Comparison of ENCODE assay signal across 8 mouse cellular contexts in genomic region chr10:60407831-60408230, GRCm38 (mm10). TPM values are rescaled to one million over a fixed set of nuclear protein-coding genes. Genes with fewer than 3 reads are reported as not detected.
DNase-seq lines count a peak whose midpoint lies in the region; ATAC-seq and TF ChIP-seq lines count a peak whose summit lies in the region.

No protein-coding gene starts in this region.

- H3K4me2 ChIP-seq in embryonic facial prominence, embryonic 11.5 days (ENCODE audit: low read depth, low read length), result no peak overlapping the region

- no peak overlapping the region for H3K9ac ChIP-seq in embryonic facial prominence, embryonic 11.5 days (replicated peaks; ENCODE audit: low read length)

- no peaks in the 10 kb centered on the region for H3K4me1 ChIP-seq in embryonic facial prominence, embryonic 11.5 days (ENCODE audit: control insufficient read depth, insufficient read depth, low read length)

- no peaks in the 10 kb centered on the region for H3K9me3 ChIP-seq in embryonic facial prominence, embryonic 11.5 days (replicated peaks; ENCODE audit: control insufficient read depth, low read length)

- ATAC-seq in embryonic facial prominence, embryonic 11.5 days (replicated peaks; ENCODE audit: insufficient number of reproducible peaks, low FRiP score, low TSS enrichment, low read depth), result no peak

- intact Hi-C loops in heart, postnatal 14 days (cut with DNase I), result loop anchor here (2.0 kb wide), 2 partner anchors 61 to 103 kb away; partner anchors contain the start of gene Vsir

- no peak overlapping the region for H3K27ac ChIP-seq in embryonic facial prominence, embryonic 11.5 days (replicated peaks; ENCODE audit: low read depth, low read length)
- no peak overlapping the region for H3K27ac ChIP-seq in layer of hippocampus, adult 2 months

- H3K36me3 ChIP-seq in embryonic facial prominence, embryonic 11.5 days (replicated peaks; ENCODE audit: control insufficient read depth, insufficient read depth, low read depth, low read length), result no peaks in the 10 kb centered on the region

- 3% methylated on average over 5 of the region's 5 CpGs for WGBS in embryonic facial prominence, embryonic 11.5 days

- no peaks in the 10 kb centered on the region for H3K27me3 ChIP-seq in embryonic facial prominence, embryonic 11.5 days (ENCODE audit: control insufficient read depth, insufficient read depth, low read length)

- DNase-seq in CD4-positive, CD25-positive, alpha-beta regulatory T cell, adult 2 months (ENCODE audit: low read depth, low spot score), result peak; percentile 86
- peak; percentile 80 for DNase-seq in adrenal gland, postnatal 10 days
- peak; percentile 72 for DNase-seq in embryonic facial prominence, embryonic 11.5 days (ENCODE audit: low spot score)
- peak; percentile 70 to 80 for DNase-seq in heart, postnatal 14 days
- DNase-seq in layer of hippocampus, adult 2 months (ENCODE audit: low spot score in 2 of 2), result peak; percentile 16 to 69
- peak; percentile 75 for DNase-seq in lung, postnatal 10 days
- peak; percentile 86 for DNase-seq in retina, embryonic 14.5 days (ENCODE audit: low spot score)
- peak; percentile 71 to 74 for DNase-seq in thymus, postnatal 36 days

- peak; percentile 100 for TF ChIP-seq CTCF in layer of hippocampus, adult 2 months (conservative IDR thresholded peaks at IDR 0.05)

- no peak overlapping the region for H3K4me3 ChIP-seq in embryonic facial prominence, embryonic 11.5 days (ENCODE audit: low read depth, low read length)
- no peak overlapping the region for H3K4me3 ChIP-seq in layer of hippocampus, adult 2 months

RNA-seq across cellular contexts. Expression of gene Gm17455, which starts 8.3 kb away (rescaled TPM):
- total RNA-seq in adrenal gland, postnatal 10 days (2021), result not detected
- polyA plus RNA-seq in embryonic facial prominence, embryonic 11.5 days (2014; fragmentation: Nextera tagmentation; extraction: Ambion mirVana), result 1.2 and 1.3 TPM in 2 replicates
- not detected for total RNA-seq in heart, postnatal 14 days (2021)
- not detected for total RNA-seq in layer of hippocampus, adult 2 months (2021)
